Mouse (Mus musculus) common myeloid progenitor, adult 5-6 weeks (primary cell): ENCODE data around the gene Csad. TPM values are rescaled to one million over a fixed set of nuclear protein-coding genes. Genes with fewer than 3 reads are reported as not detected.
"Not testable (repeated sequence)": the region's sequence is repeated elsewhere in the genome, so short reads cannot be mapped to it uniquely, and the experiment has no call there.

Experiments
- ATAC-seq: replicated peaks from 2 replicates; pipeline ENCODE4 v1.8.0; 2016; ENCODE audit warnings: low read depth, mild to moderate bottlenecking, moderate TSS enrichment, inconsistent platforms; ENCODE audit not compliant: poor library complexity, severe bottlenecking
- total RNA-seq: library from RNA; stranded (forward); fragments of 200-1000, 187-1606 nt; gene quantifications from 2 replicates; pipeline ENCODE4 v1.2.3, GENCODE M21; 2017

The Csad gene
- total RNA-seq, 1 experiment from 2014 or later: 27.8 TPM

DNA sequence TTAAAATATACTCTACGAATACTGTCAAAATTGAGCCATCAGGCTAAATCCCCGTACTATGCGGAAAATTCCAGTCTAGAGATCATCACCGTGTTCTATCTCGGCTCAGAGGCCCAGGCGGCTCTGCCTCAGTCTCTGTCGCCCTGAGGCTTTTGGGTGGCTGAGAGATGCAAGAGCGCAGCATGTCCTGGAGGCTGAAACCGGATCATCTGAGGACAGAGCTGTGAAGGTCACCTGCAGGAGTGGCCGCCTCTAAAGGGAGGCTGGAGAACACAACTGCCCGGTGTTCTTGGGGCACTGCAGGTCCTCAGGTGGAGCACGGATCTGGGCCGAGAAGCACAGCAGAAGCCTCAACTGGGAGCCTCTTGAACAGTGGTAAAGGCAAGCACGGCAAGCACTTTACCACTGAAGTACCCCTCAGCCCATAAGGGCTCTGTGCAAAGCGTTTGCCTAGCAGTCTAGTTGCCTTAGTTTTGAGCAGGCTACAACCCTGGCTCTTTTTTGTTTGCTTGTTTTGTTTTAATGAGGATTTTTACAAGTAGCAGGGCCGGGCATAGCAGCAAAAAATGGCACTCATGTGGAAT lies 28.7 kb downstream of the Csad start:
- no peak for ATAC-seq

DNA sequence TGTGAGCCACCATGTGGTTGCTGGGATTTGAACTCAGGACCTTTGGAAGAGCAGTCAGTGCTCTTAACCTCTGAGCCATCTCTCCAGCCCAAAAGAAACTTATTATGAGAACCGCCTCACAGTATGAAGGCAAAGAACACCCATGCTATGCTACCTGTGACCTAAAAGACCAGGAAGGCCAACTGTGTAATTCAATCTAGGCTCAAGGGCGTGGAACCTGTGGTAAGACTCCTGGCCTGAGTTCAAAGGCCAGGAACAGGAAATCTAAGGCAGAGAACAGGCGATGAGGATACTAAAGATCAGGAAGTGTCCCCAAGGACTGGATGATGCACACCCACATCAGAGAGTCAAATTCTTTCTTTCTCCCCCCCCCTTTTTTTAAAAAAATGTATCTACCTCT lies 30.9 kb downstream of the Csad start:
- no peak for ATAC-seq

DNA sequence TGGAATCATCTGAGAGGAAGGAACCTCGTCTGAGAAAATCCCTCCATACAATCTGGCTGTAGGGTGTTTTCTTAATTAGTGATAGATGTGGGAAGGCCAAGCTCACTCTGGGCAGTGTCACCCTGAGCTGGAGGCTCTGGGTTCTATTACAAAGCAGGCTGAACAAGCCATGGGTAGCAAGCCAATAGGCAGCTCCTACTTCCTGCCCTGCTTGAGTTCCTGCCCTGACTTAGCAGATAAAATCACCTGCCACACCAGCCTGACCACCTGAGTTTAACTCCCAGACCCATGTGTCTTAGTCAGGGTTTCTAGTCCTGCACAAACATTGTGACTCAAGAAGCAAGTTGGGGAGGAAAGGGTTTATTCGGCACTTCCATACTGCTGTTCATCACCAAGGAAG lies 35.5 kb downstream of the Csad start:
- ATAC-seq: no peak

DNA sequence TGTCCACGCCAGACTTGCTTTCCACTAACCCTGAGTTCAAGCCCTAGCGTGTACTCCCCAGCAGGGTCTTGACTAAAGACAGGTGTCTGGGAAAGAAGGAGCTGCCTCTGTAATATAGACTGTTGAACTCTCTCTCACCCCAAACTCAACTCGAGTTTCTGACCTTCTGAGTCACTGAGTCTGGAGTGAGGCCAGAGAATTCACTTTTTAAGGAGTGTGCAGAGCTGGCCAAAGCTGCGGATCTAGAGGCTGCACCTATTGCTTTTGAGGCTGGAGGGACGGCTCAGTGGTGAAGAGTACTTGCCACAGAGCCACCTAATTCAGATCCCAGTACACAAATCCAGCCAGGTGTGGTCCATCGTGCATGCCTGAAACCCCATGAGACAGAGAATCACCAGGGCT lies 36.9 kb downstream of the Csad start:
- no peak for ATAC-seq

DNA sequence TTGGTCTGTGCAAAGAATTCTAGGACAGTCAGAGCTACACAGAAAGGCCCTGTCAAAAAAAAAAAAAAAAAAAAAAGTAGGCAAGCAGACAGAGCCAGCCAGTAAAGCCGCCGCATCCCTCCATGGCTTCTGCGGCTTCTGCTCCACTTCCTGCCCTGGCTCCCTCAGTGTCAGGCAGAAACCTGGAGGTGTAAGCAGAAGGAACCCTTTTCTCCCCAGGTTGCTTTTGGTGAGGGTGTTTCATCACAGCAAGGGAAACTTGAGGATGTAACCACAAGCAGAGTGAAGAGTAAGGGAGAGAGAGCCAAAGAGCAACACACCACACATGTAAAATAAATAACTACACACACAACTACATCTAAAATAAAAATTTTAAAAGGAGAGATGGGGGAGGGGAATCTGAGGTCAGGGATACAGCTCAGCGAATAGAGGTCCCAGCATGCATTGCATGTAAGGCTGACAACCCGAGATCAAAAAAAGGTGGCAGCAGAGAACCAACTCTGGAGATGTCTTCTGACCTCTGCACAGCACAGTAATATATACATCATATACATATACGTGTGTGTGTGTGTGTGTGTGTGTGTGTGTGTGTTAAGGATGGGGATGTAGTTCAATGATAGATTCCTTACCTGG lies 38.9 kb downstream of the Csad start:
- peak; percentile 73 for ATAC-seq

DNA sequence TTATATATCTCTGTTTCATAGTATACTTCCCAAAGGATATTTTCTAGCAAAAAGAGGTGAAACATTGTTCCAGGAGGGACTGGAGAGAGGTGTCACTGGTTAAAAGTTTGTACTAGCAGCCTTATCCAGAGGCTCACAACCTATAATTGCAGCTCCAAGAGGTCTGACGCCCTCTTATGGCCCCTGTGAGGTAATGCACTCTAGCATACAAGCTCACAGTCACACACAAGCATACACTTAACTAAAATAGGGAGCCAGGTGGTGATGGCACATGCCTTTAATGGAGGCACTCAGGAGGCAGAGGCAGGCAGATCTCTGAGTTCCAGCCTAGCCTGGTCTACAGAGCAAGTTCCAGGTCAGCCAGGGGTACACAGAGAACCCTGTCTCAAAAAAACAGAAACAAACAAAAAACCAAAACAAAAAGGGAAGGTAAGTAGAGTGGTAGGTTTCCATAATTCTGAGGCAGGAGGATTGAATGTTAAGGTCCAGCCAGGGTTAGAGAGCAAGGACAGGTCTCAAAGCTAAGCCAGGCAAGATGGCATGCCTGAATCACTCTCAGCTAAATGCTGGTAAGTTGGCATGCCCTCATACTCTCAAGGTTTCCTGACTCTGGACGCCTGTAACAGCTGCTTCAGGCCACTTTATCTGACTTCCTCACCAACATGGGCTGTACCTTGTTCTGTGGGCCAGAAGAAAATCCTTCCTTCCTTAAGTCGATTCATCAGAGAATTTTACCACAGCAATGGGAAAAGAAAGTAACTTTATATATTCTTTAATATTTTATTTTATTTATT lies 40.4 kb downstream of the Csad start:
- no peak for ATAC-seq

DNA sequence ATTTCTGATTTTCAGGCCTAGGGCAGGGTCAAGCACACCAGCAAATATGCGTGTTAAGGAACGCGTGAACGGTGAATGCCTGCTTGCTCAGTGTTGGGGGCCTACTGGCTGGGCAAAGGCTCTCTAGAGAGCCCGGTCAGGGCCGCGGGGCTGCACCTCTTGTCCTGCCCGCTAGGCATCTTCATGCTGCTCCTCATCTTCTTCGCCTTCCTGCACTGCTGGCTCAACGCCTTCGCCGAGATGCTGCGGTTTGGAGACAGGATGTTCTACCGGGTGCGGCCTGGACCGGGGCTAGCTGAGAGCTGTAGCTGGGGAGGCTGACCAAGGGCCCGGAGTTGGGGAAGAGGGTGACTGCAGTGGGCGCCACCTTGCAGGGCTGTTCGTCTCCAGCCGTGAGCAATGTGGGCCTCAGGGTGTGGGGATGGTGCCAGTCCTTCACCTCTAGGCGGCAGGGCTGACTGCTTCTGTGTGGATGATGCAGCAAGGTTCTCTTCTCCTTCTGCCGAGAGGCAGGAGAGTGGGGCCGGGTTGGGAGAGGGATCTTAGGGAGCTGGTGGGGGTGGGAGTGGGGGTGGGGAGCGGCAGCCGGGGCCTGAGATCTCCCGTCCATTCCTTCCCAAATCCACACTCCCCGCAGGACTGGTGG lies 44.0 kb downstream of the Csad start:
- ATAC-seq: peak; percentile 36; the same call in 1 of the 2 replicates

DNA sequence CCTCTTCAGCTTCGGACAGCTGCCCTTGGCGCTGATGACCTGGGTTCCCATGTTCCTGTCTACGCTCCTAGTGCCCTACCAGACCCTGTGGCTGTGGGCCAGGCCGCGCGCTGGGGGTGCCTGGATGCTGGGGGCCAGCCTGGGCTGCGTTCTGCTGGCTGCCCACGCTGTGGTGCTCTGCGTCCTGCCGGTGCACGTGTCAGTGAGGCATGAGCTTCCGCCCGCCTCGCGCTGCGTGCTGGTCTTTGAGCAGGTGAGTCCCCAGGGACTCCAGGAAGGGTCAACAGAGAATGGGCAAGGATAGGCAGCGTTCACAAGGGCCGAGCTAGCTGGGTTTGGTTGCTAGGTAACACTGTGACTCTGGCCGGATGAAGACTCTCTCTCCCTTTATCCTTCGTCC lies 47.7 kb downstream of the Csad start:
- ATAC-seq: no peak

DNA sequence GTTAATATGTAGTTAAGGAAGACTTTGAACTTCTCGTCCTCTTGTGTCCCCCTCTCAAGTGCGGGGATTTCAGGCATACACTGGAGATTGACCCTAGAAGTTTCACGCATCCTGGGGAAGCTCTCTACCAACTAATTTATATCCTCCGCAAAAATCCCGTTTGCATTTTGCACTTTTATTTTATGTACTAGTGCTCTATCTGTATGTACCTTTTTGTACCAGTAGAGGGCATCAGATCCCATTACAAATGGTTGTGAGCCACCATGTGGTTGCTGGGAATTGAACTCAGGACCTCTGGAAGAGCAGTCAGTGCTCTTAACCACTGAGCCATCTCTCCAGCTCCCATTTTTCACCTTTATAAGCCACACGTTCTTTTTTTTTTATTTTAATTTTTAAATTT lies 49.5 kb downstream of the Csad start:
- not testable (repeated sequence) for ATAC-seq

DNA sequence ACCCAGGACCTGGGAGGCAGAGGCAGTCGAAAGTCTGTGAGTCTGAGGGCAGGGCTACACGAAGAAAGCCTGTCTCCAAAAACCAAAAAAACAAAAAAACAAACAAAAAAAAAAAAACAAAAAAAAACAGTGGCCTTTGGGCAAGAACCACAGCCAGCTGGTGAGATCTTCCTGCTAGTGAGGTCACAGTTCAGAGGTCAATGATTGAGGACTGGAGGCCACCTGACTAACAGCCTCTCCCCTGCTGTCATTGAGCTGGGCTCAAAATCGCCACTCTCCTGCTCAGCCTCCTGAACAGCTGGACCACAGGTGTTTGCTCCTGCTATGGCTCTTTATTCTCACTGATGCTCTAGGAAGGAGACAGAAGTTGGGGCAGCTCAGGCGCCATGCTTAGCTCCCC lies 51.9 kb downstream of the Csad start:
- ATAC-seq: no peak

DNA sequence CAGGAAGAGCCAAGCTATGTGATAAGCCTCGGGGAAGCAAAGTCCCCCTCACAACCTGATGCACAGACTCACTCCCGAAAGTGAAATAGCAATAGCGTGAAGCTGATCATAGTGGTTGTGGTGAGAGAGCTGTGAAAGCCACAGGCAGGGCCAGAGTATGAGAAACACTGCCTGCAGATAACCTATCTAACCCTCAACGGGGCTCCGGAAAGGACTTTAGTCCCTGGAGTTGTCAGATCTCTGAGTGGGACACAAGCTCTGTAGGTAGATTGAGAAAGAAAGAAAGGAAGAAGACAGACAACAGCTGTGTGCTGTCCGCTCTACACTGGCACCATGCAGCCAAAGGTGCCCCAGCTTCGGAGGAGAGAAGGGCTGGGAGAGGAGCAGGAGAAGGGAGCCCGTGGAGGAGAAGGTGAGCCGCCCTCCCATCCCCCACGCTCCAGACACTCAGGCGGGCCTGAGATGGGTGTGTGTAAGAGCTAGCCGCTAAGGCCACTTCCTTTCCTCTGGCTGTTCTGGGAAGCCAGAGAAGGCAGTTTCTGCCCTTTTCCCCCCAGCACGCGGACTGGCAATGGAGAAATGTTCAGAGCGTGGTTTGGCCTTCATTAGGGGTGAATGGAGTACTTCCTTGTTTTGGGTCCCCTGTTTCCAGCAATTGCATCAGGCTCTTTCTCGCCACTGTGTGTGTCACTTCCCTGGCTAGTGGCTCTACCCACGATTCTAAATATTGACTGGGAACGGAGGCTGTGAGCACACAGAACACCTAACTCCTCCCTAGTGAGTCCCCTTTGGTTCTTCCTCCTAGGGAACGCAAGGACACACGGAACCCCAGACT lies 54.0 kb downstream of the Csad start, which contains the start of gene Soat2:
Gene Soat2, plus strand, starts transcription at position 226 of the 835 bp plus-strand sequence.
- peak; percentile 67 for ATAC-seq

DNA sequence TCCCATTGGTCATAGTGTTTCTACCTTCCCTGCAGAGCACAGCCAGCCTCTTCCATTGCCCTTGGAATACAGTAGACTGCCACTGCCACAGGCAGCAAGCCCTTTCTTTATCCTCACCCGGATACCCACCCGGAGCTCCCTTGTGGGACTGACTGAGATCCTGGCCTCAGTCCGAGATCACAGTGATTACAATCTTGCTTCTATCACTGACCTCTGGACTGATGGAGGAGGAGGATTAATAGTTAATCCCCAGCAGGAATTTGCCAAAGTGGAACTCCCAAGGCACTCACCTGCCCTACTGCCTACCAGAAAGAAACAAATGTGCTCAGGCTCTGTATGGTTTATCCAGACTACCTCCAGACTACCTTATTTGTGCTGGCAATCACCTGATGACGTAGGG lies 55.0 kb downstream of the Csad start:
- ATAC-seq: no peak

DNA sequence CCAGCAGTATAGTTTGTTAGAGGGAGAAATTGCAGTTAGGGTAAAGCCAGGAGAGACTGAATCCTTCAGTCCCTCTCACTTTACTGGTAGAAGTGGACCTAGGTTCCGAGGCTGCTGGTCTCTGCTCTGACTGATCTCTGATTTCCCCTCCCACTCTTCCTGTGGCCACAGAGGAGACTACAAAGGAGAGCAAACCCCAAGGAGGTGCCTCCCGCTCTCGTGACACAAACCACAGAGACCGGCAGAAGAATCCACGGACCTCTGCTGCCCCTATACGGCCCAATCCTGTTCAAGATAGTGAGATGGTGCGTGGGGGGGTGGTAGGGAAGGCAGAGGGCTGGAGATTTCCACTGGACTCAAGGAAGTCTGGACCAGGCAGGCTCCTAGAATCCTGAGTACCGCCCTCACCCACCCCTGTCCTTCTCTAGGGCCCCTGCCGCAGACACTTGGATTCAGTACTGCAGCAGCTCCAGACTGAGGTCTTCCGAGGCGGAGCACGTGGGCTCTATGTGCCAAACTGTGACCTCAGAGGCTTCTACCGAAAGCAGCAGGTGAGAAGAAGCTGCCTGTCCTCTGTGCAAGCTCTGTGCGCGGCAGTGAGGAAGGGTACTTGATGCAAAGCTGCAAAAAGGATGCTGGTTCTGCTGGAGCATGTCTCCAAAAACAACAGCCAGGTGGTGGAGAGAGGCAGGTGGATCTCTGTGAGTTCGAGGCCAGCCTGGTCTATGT lies 56.7 kb downstream of the Csad start:
- 0 out of 2 replicates have a peak, but pooled peaks have one; percentile 13 for ATAC-seq

DNA sequence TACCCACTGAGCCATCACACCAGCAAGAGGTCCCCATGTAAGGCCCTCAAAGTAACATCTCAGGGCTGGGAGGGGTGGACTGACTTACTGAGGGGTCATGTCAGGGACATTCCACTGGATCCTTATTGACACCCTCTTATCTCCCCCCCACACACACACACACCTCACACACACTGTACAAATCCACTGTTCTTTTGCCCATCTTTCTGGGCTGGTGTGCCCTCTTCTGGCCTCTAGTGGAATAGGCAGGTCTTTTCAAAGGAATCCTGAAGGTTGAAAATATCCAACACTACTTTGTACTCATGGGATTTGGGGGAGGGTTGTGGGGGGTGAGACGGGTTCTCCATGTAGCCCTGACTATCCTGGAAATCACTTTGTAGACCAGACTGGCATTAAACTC lies 57.6 kb downstream of the Csad start:
- peak; percentile 36; the same call in 1 of the 2 replicates for ATAC-seq

DNA sequence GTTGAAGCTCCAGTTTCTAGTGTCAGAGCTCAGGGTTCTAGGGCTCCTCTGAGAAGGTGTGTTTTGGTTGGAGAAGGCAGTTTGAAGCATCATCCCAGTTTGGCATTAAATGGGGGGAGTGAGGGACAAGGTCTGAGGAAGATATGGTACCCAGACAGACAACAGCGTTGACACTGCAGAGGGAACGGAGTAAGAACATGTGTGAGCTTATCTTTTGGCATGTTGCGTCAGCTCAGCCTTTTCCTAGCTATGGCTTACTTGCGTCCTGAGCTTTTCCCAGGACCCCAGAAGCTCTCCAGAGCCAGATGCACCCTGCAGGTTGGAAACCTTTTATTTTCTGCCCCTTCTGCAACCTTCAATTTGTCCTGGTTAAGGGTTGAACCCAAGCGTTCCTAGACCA lies 58.4 kb downstream of the Csad start:
- ATAC-seq: no peak

DNA sequence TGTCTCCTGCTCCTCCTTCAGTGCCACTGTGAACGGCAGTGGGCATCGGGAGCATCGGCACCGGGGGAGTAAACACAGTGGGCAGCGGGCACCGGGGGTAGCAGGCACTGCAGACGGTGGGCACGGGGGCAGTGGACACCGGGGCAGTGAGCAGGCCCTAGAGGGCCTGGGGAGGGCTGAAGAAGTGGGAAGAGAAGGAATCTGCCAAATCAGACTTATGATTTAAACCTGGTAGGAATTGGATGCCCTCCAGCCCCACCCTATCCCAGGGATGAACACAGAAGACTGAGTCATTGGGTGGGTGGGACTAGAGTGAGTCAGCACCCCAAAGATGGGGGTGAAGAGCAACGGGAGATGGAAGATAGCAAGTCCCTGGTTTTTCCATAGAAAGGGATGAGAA lies 59.2 kb downstream of the Csad start:
- no peak for ATAC-seq

DNA sequence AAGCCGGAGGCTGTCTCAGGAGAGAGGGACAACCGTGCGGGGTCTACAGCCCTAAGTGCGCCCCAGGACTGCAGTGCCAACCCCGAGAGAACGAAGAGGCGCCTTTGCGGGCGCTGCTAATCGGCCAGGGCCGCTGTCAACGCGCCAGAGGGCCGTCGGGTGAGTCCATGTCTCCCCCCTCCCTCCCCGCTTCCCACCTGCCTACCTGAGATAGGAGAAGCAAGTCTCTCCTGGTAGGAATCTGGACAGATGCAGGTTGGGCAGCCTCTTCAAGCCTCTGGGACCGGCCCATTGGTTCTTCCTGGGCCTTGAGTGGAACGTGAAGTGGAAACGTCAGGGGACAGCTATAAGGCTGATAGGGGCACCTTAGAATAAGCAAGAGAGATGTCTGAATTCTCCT lies 59.8 kb downstream of the Csad start:
- no peak for ATAC-seq

DNA sequence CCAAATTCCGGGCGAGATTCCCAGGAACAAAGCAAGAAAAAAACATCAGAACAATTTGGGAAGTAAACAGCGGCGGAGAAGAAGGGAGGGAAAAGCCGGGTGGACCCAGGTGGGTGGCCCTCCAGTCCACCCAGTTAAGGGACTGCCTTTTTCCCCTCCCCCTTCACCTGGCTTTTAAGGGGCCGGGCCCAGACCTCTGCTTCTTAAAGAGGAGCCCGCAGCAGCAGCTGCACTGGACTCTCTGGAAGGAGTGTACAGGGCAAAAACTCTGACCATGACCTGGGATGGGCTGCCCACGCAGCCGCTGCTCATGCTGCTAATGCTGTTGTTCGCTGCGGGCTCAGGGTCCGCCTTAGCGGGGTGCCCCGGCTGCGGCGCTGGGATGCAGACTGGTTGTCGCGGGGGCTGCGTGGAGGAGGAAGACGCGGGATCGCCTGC lies 60.2 kb downstream of the Csad start, which contains the start of gene Igfbp6:
Gene Igfbp6, plus strand, starts transcription at position 89 of the 438 bp plus-strand sequence.
- no peak for ATAC-seq
